Mouse (Mus musculus) inflammation-experienced regulatory T-cells, adult 6 months (primary cell): ENCODE results near the gene Alad. TPM values are rescaled to one million over a fixed set of nuclear protein-coding genes. Genes with fewer than 3 reads are reported as not detected.
"Not testable (repeated sequence)": the region's sequence is repeated elsewhere in the genome, so short reads cannot be mapped to it uniquely, and the experiment has no call there.

Experiments
- ATAC-seq: one replicate; pipeline ENCODE4 v1.8.0; 2017
- polyA plus RNA-seq, 3 experiments: library from polyadenylated mRNA; unstranded; fragments of 100-300 nt; shearing (Covaris generic); gene quantifications; one replicate each; pipeline ENCODE4 v1.2.1; 2017

Alad gene
- polyA plus RNA-seq, 3 experiments from 2014 or later: 75.5 to 92.5 (median 76.8) TPM

DNA sequence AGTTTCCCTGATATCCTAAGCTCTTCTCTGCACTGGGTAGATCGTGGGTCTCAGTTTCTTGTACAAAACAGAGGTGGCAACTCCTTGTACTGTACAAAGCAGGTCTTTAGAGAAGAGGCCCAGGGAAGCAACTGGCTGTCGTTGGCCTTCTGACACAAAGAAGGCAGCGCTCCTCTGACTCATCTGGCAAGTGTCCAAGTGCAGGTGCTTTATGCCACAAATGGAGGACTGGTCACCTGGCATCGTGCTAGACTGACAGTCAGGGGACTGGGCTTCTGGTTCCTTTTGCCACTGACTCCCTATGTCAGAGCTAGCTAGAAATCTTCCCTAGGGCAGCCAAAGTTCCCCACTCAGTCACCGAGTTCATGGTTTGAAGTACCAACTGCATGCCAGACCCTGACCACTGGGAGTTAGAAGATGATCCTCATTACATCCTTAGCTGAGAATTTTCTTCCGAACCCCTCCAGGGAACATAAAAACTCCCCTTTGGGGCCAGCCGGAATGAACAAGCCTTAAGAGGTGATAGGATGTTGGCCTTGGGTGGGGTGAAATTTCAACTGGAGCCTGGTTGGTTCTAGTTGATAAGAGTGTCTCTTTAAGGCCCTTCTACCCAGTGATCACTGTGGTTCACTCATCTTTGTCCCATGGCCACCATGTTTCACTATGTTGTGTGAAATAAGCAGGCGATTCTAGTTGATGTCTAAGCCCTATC is 34.1 kb downstream of the Alad start:
- ATAC-seq: no peak

GRCm38 (mm10) chr4:62484928-62485327 is 34.8 kb downstream of the Alad start:
- ATAC-seq: no peak

- ATAC-seq: peak; percentile 57
Measured at GRCm38 (mm10) chr4:62480709-62481605, 38.8 kb downstream of the Alad start.

GRCm38 (mm10) chr4:62479937-62480708 is 39.6 kb downstream of the Alad start, which contains the start of gene Bspry:
Gene Bspry, plus strand, starts transcription at chr4:62480053.
- peak; percentile 39 for ATAC-seq

DNA sequence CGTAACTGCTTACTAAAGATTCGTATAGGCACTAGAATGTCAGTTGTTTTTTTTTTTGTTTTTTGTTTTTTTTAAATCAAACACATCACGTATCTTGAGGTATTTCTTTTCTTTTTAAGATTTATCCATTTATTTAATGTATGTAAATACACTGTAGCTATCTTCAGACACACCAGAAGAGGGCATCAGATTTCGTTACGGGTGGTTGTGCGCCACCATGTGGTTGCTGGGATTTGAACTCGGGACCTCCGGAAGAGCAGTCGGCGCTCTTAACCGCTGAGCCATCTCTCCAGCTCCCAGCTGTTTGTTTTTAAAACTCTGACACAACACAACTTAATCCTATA is 40.2 kb downstream of the Alad start:
- ATAC-seq: not testable (repeated sequence)

DNA sequence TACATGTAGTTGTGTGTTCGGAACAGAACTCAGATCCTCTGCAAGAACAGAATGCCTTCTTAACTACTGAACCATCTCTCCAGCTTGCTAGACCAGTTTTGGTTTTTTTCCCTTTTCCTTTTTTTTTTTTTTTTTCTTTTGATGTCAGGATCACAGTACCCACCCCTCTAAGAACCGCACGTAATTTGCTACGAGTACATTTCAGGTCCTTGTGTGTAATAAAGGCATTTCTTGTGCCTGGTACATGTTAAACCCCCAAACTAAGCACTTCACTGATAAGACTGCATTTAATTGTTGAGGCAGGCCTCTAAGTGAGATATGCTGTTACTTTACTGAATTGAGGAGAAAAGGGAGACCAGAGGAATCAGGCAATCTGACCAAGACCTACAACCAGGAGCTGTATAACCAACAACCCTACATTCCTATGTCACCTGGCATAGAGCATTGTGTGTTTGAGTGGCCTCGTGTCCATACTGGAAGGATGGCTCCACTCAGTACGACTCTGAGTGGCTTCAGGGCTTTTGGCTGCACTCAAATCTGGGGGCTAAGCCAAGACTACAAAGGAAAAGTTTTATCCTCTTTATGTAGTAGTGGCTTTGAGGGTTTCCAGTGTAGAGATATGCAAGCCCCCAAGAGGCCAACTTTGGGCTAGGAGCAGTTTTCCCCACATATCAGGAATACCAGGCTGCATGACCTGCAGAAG is 42.0 kb downstream of the Alad start:
- ATAC-seq: no peak

GRCm38 (mm10) chr4:62475793-62476192 is 43.9 kb downstream of the Alad start:
- ATAC-seq: peak; percentile 79

GRCm38 (mm10) chr4:62475131-62475530 is 44.6 kb downstream of the Alad start:
- no peak for ATAC-seq

GRCm38 (mm10) chr4:62472071-62472470 is 47.6 kb downstream of the Alad start:
- no peak for ATAC-seq

DNA sequence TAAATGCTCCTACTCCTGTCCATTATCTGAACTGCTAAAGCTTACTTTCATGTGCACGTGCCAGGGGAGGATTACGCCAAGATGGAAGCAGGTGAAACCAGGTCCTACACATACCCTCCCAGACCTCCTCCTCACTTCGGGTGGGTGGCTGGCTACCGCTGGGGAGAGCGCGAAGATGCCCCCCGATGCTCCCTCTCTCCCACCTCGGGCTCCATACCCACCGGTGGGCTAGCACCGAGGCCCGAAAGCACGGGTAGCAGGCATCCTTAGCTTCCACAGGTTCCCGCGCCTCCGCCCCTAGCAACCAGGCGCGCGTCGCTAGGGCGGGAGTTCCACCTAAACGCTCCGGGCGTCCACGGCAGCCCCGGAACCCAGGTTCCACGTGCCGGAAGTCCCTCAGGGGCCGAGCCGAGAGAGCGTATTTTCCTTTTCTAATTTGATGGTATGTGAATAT is 49.1 kb downstream of the Alad start, which contains the start of gene Wdr31:
Gene Wdr31, minus strand, starts transcription at position 299 of the 454 bp plus-strand sequence.
- ATAC-seq: peak; percentile 83

DNA sequence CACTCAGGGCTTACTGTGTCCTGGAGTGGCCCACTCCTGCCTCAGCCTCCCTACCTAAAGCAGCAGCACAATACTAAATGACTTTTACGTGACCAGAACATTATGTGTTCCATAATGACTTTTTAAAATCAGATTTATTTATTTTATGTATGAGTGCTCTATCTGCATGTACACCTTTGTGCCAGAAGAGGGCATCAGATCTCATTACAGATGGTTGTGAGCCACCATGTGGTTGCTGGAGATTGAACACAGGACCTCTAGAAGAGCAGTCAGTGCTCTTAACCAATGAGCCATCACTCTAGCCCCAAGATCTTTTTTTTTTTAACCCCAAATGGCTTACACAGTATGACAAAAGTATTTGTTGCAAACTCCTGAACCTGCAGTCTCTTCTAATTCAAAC is 51.6 kb downstream of the Alad start:
- ATAC-seq: no peak

- no peak for ATAC-seq
Measured at GRCm38 (mm10) chr4:62463124-62463523, 56.6 kb downstream of the Alad start.

DNA sequence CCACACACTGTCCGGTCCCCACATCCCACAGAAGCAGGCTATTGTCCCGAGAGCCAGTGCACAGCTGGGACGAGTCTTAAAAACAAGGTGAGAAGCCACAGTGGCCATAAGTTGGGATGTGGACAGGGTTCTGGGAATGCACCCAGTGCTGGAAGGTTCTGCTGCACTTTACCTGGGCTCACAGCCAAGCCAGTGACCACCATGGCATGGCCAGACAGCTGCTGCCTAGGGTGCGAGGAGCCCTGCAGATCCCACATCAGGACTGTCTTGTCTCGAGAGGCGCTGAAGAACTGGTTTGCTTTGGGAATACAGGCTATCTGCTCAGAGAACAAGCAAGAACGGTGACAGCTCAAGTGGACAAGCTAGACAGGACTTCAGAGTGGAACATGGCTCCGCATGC is 59.4 kb downstream of the Alad start:
- ATAC-seq: no peak

Other genes starting within 250 kb of the Alad start
- gene Fkbp15, start 159.4 kb downstream of the Alad start, polyA plus RNA-seq: 10 to 100 TPM; 32.4 to 50.1 (median 47.2) TPM
- gene Slc31a1, start 159.2 kb downstream of the Alad start, polyA plus RNA-seq: 10 to 100 TPM in 1 of 3 experiments, 1 to 10 TPM in 2; 6.4 to 12.8 (median 9.3) TPM
- gene Cdc26, start 111.3 kb downstream of the Alad start, polyA plus RNA-seq: 10 to 100 TPM; 67.8 to 86.2 (median 80.3) TPM
- gene Prpf4, start 111.1 kb downstream of the Alad start, polyA plus RNA-seq: 10 to 100 TPM; 17.8 to 22.8 (median 20.7) TPM
- not detected for gene Rnf183, start 84.7 kb downstream of the Alad start, polyA plus RNA-seq
- under 1 TPM in 2 of 3 experiments, not detected in 1; 0.38 to 0.99 TPM for gene Wdr31, start 49.0 kb downstream of the Alad start, polyA plus RNA-seq
- gene Bspry, start 39.9 kb downstream of the Alad start, polyA plus RNA-seq: 1 to 10 TPM; 1.3 to 3.2 (median 1.9) TPM
- gene Hdhd3, start 16.5 kb downstream of the Alad start, polyA plus RNA-seq: 1 to 10 TPM; 1.6 to 2.0 (median 1.8) TPM
- 10 to 100 TPM; 28.8 to 36.2 (median 36.2) TPM for gene Pole3, start 5.2 kb upstream of the Alad start, polyA plus RNA-seq
- under 1 TPM in 2 of 3 experiments, not detected in 1; 0.40 to 0.44 TPM for gene 4933430I17Rik, start 5.5 kb upstream of the Alad start, polyA plus RNA-seq
- 10 to 100 TPM; 50.8 to 68.5 (median 62.7) TPM for gene Rgs3, start 39.9 kb upstream of the Alad start, polyA plus RNA-seq